Mouse (Mus musculus) midbrain, embryonic 14.5 days (tissue): ENCODE measurements around the gene Gsto2. TPM values are rescaled to one million over a fixed set of nuclear protein-coding genes. Genes with fewer than 3 reads are reported as not detected.
A peak's percentile ranks its signal among the peaks of the same experiment; 100 is the strongest.

ENCODE experiments used
- ATAC-seq: fragments of 200-750 bp; cut with Nextera tagmentation; 2 replicates; pipeline ENCODE4 v1.8.0; 2017; ENCODE audit warnings: moderate number of reproducible peaks, moderate library complexity; ENCODE audit not compliant: low FRiP score, low TSS enrichment
- DNase-seq: peaks from one replicate; pipeline ENCODE4 v3.0.0-alpha.2; 2015
- H3K27ac ChIP-seq: fragments of 300-500 bp; sonication (generic); replicated peaks from 2 replicates; pipeline ENCODE4 v1.5.1; 2014; ENCODE audit warnings: mild to moderate bottlenecking, low read depth, low read length, moderate library complexity
- H3K27me3 ChIP-seq: fragments of 300-500 bp; sonication (generic); 2 replicates; pipeline ENCODE4 v1.6.1; 2014; ENCODE audit warnings: low read length, control low read depth, mixed read lengths; ENCODE audit not compliant: control insufficient read depth, insufficient read depth
- H3K36me3 ChIP-seq: fragments of 300-500 bp; sonication (generic); 2 replicates; pipeline ENCODE4 v1.6.1; 2014; ENCODE audit warnings: low read length, control low read depth; ENCODE audit not compliant: control insufficient read depth, insufficient read depth
- H3K4me1 ChIP-seq: fragments of 300-500 bp; sonication (generic); 2 replicates; pipeline ENCODE4 v1.6.1; 2014; ENCODE audit warnings: mild to moderate bottlenecking, antibody characterized with exemption, low read length, control low read depth; ENCODE audit not compliant: control insufficient read depth, insufficient read depth
- H3K4me2 ChIP-seq: fragments of 300-500 bp; sonication (generic); 2 replicates; pipeline ENCODE4 v1.6.1; 2014; ENCODE audit warnings: mild to moderate bottlenecking, low read length, moderate library complexity
- H3K4me3 ChIP-seq: fragments of 300-500 bp; sonication (generic); replicated peaks from 2 replicates; pipeline ENCODE4 v1.5.1; 2014; ENCODE audit warnings: low read depth, low read length
- H3K9ac ChIP-seq: fragments of 300-500 bp; sonication (generic); replicated peaks from 2 replicates; pipeline ENCODE4 v1.6.1; 2014; ENCODE audit warnings: mild to moderate bottlenecking, low read length, moderate library complexity
- H3K9me3 ChIP-seq: fragments of 300-500 bp; sonication (generic); 2 replicates; pipeline ENCODE4 v1.6.1; 2016; ENCODE audit warnings: low read length, control low read depth, mixed read lengths; ENCODE audit not compliant: control insufficient read depth
- WGBS: fragments of 180-500 bp; shearing (Covaris S2); extraction: QIAGEN DNeasy Blood & Tissue Kit; methylation state at CpG from one replicate; pipeline ENCODE4 v1.1.7; 2014; 5-methylcytosine and 5-hydroxymethylcytosine counted together
- polyA plus RNA-seq: library from polyadenylated mRNA; unstranded; fragments of >200 nt; fragmentation: Nextera tagmentation; extraction: Ambion mirVana; gene quantifications from 2 replicates; pipeline ENCODE4 v1.2.1, GENCODE M21; 2014

Gene Gsto2
- polyA plus RNA-seq, 1 experiment from 2014 or later: 1.0 TPM

DNA sequence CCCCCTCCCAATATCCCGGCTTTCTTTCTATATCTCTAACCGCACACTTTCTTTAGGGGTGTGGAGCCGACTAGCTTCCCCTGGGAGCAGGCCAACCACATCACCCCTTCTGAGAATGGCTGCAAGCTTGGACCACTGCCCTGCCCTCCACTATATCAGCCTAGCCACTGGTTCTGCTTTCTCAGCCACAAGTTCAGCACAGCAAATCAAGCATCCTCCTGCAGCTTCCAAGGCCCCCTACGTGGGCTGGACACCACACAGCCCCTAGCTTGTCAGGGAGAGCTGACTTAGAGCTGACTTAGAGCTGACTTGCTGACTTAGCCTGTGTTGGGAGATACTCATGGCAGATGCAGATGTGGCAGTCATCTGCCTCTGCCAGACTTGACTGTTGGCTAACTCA is 39.7 kb downstream of the Gsto2 start:
- Histone ChIP-seq H3K9me3 (no peaks in the 10 kb centered on the region), H3K27me3 (no peaks in the 10 kb centered on the region), H3K36me3 (no peaks in the 10 kb centered on the region), H3K4me2 (no peak overlapping the region), H3K4me1 (peaks cover 16% of the 10 kb centered on the region), H3K27ac (no peak overlapping the region), H3K9ac (no peak overlapping the region), H3K4me3 (no peak overlapping the region)
- ATAC-seq: no peak
- WGBS: 86% methylated on average over 4 of the region's 4 CpGs
- no peak for DNase-seq

DNA sequence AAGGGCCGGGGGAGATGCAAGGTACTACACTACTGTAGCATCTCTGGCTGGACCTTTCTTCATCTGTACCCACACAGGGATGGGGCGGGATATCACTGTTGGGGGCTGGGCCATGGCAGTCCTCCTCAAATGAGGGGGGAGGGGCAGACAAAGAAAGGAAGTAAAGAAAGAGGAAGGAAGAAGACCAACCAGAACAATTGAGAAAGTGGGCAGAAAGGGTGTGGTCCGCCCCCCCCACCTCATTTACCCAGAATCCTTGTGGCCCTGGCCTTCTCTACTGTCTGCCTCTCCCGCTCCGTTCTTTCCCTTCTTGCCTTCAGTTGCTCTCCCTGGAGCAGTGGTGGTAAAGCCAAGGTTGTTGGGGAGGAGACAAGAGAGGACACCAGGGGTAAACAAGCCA is 40.3 kb downstream of the Gsto2 start:
- 91% methylated on average over 5 of the region's 5 CpGs for WGBS
- no peaks in the 10 kb centered on the region for H3K9me3 ChIP-seq
- H3K4me2 ChIP-seq: no peak overlapping the region
- no peak overlapping the region for H3K9ac ChIP-seq
- no peak overlapping the region for H3K4me3 ChIP-seq
- ATAC-seq (no peak), DNase-seq (no peak)
- no peaks in the 10 kb centered on the region for H3K36me3 ChIP-seq
- H3K27ac ChIP-seq: no peak overlapping the region
- H3K27me3 ChIP-seq: no peaks in the 10 kb centered on the region
- H3K4me1 ChIP-seq: peaks cover 20% of the 10 kb centered on the region

DNA sequence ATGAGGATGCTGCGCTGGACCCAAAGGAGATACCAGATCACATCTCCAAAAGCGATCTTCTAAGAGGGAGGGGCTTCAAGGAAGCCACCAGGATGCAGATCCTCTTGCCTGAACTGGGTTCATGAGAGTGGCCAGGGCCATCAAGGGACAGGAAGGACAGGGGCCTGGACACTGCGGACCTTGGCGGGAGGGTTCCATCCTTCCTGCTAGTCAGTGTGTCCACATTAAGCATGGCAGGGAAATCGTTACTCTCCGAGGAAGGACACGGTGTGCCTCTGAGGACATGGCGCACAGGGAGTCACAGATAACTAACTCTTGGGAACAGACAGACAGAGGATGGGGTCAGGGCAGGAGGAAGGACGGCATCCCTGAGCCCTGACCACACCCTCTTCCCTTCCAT is 42.3 kb downstream of the Gsto2 start:
- Histone ChIP-seq H3K4me1 (peaks cover 20% of the 10 kb centered on the region), H3K36me3 (no peaks in the 10 kb centered on the region), H3K9ac (no peak overlapping the region), H3K4me3 (no peak overlapping the region), H3K27me3 (no peaks in the 10 kb centered on the region), H3K27ac (no peak overlapping the region), H3K9me3 (no peaks in the 10 kb centered on the region), H3K4me2 (no peak overlapping the region)
- DNase-seq (no peak), ATAC-seq (no peak)
- over 99% methylated on average over 9 of the region's 9 CpGs for WGBS

DNA sequence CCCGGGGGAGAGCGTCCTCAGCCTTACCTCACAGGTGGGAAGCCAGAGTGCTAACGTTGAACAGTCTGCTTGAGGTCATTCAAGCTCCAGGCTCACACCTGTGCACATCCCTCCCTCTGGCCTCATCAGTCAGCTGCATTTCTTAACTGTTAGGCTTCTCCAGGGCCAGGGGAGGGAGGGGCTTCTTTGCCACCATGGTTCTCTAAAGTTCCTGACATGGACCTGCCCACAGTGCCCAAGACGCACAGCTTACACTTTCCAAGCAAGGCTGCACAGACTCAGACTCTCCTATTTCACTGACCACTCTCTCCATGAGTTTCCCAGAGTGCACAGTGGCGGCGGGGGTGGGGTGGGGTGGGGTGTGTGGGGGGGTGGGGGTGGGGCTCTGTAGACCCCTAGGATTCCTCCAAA is 43.6 kb downstream of the Gsto2 start:
- ATAC-seq: no peak; the same call in 1 of the 2 replicates
- peak; percentile 34 for DNase-seq
- Histone ChIP-seq H3K27me3 (no peaks in the 10 kb centered on the region), H3K27ac (peak overlapping the region; percentile 95), H3K4me3 (no peak overlapping the region), H3K9me3 (no peaks in the 10 kb centered on the region), H3K4me2 (peak overlapping the region; percentile 55), H3K4me1 (peaks cover 20% of the 10 kb centered on the region), H3K36me3 (no peaks in the 10 kb centered on the region), H3K9ac (peak overlapping the region; percentile 65)
- WGBS: 15% methylated on average over 6 of the region's 6 CpGs

DNA sequence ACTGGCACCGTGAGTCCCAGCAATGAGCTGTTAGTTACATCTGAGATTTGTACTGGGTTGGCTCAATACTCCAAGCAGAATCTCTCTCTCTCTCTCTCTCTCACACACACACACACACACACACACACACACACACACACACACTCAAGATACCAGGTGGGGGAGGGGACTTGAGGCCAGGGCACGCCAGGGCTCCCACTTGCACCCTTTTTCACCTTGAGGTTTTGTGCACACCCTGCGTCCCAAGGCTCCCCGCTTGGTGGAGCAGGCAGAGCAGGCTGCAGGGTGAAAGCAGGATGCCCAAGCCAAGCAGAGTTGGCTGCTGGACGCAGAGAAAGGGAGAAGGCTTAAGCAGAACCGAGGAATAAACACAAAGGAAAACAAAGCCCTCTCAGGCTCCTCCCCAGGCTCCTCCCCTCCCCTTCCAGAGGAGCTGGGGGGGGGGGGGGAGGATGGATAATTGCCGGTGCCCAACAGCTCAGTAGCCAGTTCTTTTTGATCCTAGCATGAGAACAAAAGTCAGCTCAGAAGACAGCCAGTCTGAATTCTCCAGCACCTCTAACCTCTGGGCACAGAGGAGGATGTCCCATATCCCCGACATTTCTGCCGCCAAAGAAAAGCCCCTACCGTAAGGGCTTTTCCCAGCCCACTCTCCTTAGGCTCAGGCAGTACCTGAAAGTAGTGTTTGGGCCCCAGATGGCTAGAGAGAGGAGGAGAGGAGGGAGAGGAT is 44.2 kb downstream of the Gsto2 start:
- Histone ChIP-seq H3K9ac (peak overlapping the region; percentile 65), H3K4me1 (peaks cover 20% of the 10 kb centered on the region), H3K27ac (peak overlapping the region; percentile 95), H3K27me3 (no peaks in the 10 kb centered on the region), H3K36me3 (no peaks in the 10 kb centered on the region), H3K9me3 (no peaks in the 10 kb centered on the region), H3K4me2 (peak overlapping the region; percentile 55), H3K4me3 (peak overlapping the region; percentile 19)
- ATAC-seq: peak; percentile 85
- 1% methylated on average over 10 of the region's 10 CpGs for WGBS
- DNase-seq: peak; percentile 78

DNA sequence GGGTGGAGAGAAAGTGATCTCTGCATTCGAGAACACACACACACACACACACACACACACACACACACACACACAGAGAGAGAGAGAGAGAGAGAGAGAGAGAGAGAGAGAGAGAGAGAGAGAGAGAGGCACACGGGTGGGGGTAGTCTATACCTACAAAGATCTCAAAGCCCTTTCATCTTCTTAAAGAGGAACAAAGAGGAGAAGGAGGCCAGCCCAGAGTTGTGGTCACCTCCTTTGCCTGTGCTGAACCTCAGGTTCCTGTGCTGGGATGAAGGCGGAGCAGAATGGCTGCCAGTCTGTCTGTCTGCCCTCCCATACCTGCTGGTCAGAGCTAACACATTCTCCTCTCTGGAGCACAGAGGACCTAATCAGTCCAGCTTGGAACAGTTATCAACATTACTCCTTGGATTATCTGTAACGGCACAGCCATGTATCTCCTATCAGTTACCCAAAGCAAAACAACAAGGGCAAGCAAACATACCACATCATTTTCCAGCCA is 44.8 kb downstream of the Gsto2 start:
- Histone ChIP-seq H3K4me1 (peaks cover 20% of the 10 kb centered on the region), H3K27me3 (no peaks in the 10 kb centered on the region), H3K4me2 (peak overlapping the region; percentile 55), H3K4me3 (peak overlapping the region; percentile 19; the same call in 1 of the 2 replicates), H3K36me3 (no peaks in the 10 kb centered on the region), H3K27ac (peak overlapping the region; percentile 95), H3K9me3 (no peaks in the 10 kb centered on the region), H3K9ac (peak overlapping the region; percentile 65)
- DNase-seq: no peak
- ATAC-seq: peak; percentile 9; the same call in 1 of the 2 replicates
- WGBS: 34% methylated on average over 4 of the region's 4 CpGs

DNA sequence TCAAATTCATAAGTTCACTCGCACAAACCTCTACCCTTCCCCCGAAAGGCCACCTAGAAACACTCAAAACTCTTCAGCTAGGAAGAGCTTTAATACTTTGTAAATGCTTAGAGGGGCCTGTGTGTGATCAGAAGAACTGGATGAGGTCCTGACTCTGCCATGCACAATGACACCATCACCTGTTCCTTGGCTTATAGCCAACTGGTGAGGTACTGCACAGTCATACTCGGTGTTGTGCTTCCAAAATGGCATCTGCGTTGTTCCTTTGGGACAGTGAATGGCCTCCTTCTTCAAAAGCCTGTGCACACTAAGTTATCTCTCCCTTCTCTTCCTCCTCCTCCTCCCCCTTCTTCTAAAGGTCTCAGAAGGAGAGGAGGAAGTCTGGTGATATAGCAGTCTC is 45.4 kb downstream of the Gsto2 start:
- H3K9ac ChIP-seq: no peak overlapping the region
- no peak for DNase-seq
- H3K9me3 ChIP-seq: no peaks in the 10 kb centered on the region
- H3K4me3 ChIP-seq: no peak overlapping the region
- WGBS: 91% methylated on average over 4 of the region's 4 CpGs
- peak overlapping the region; percentile 95 for H3K27ac ChIP-seq
- no peaks in the 10 kb centered on the region for H3K27me3 ChIP-seq
- no peaks in the 10 kb centered on the region for H3K36me3 ChIP-seq
- H3K4me1 ChIP-seq: peaks cover 20% of the 10 kb centered on the region
- ATAC-seq: no peak
- no peak overlapping the region for H3K4me2 ChIP-seq

DNA sequence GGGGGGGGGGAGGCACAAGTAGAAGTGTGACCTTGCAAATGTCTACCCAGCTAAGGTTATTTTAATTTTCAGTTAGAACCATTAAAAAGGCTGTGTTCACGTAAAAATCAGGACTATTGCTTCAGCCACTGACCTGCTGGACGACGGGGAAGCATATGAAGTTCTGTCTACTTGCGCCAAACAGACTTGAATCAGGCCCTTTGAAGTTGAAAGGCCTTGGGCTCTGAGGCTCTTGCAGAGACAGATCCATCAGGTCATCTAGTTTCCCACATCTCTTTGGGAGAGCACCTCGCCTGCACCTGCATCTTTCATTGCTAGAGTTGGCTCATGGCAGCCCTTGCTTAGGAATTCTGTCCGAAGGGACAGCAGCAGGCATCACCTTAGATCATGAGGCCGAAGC is 48.0 kb downstream of the Gsto2 start:
- no peak overlapping the region for H3K27ac ChIP-seq
- H3K36me3 ChIP-seq: no peaks in the 10 kb centered on the region
- H3K9ac ChIP-seq: no peak overlapping the region
- DNase-seq (no peak), ATAC-seq (no peak)
- H3K4me3 ChIP-seq: no peak overlapping the region
- no peak overlapping the region for H3K4me2 ChIP-seq
- H3K27me3 ChIP-seq: no peaks in the 10 kb centered on the region
- WGBS: 92% methylated on average over 7 of the region's 7 CpGs
- no peaks in the 10 kb centered on the region for H3K9me3 ChIP-seq
- H3K4me1 ChIP-seq: peaks cover 36% of the 10 kb centered on the region

DNA sequence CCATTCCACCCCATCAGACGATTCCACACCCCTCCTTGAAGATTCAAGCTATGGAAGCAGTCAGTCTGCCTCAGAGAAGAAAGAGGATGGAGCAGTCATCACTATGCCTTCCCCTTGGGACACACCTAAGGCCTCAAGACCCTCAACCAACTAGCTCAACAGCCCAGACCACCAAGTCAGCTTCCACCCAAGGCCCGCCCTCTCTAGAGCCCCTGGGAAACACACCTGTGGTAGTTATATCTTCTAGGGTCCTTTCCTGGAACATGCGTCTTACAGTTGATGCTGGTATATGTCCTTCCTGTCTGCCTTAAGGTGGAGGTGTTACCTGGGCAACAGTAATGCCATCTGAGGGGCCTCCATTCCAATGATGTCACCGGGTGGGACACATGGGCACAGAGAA is 48.9 kb downstream of the Gsto2 start:
- ATAC-seq (no peak), DNase-seq (no peak)
- H3K4me2 ChIP-seq: no peak overlapping the region
- H3K27me3 ChIP-seq: no peaks in the 10 kb centered on the region
- no peak overlapping the region for H3K27ac ChIP-seq
- no peak overlapping the region for H3K4me3 ChIP-seq
- no peak overlapping the region for H3K9ac ChIP-seq
- H3K36me3 ChIP-seq: no peaks in the 10 kb centered on the region
- H3K9me3 ChIP-seq: no peaks in the 10 kb centered on the region
- 97% methylated on average over 4 of the region's 4 CpGs for WGBS
- peaks cover 30% of the 10 kb centered on the region for H3K4me1 ChIP-seq
